Mouse (Mus musculus) Patski (cell line): ENCODE data around the gene Palm2. TPM values are rescaled to one million over a fixed set of nuclear protein-coding genes. Genes with fewer than 3 reads are reported as not detected.
A peak's percentile ranks its signal among the peaks of the same experiment; 100 is the strongest.

Experiments
- ATAC-seq: fragments of 100-300 bp; one replicate; pipeline ENCODE4 v1.8.0; 2021
- CTCF ChIA-PET: fragments of 350-600 bp; sonication (Branson Sonifier 250); formaldehyde crosslinking; loops from one replicate; lab custom pipeline; 2022; ENCODE audit warnings: inconsistent platforms; lab: Charles Lee
- POLR2A ChIA-PET: fragments of 350-600 bp; sonication (Branson Sonifier 250); formaldehyde crosslinking; loops from one replicate; lab custom pipeline; 2022; ENCODE audit warnings: antibody characterized with exemption, inconsistent platforms; lab: Charles Lee
- DNase-seq: peaks from one replicate; pipeline ENCODE4 v3.0.0-alpha.2; 2011; ENCODE audit warnings: low read depth, low spot score
- H3K27me3 ChIP-seq: fragments of 371-371 bp; one replicate; pipeline ENCODE4 v1.5.1; 2021
- CTCF ChIP-seq: fragments of 100-300 bp; IDR thresholded peaks from one replicate; pipeline ENCODE4 v1.5.1; 2021
- in situ Hi-C: fragments of 300-500 bp; cut with MboI; formaldehyde crosslinking; loops from 3 replicates; pipeline ENCODE4 v1.11.1; 2018; ENCODE audit warnings: low pct_unique_long_range_greater_than_20kb, mixed read lengths
- polyA plus RNA-seq: library from polyadenylated mRNA; unstranded; gene quantifications from one replicate; pipeline ENCODE4 v1.2.3, GENCODE M21; 2021

Palm2 gene
- polyA plus RNA-seq, 1 experiment from 2014 or later, result 0.71 TPM

- in situ Hi-C loops, result no loop called here
- ChIA-PET CTCF (interaction anchor here (1.3 kb wide), 1 partner anchor 47 kb away, joined by 4 read pairs; no protein-coding TSS in a partner anchor), POLR2A (interaction anchor here (0.7 kb wide), 1 partner anchor 347 kb away, joined by 3 read pairs; no protein-coding TSS in a partner anchor)
- H3K27me3 ChIP-seq, result no peaks in the 10 kb centered on the region
- ATAC-seq, result peak; percentile 60
- DNase-seq, result no peak
- no peak for TF ChIP-seq CTCF
Measured at GRCm38 (mm10) chr4:57538029-57538688, 104.1 kb downstream of the Palm2 start.

GRCm38 (mm10) chr4:57543692-57544256 is 109.7 kb downstream of the Palm2 start:
- ChIA-PET CTCF (no interaction called here), POLR2A (no interaction called here)
- no peaks in the 10 kb centered on the region for H3K27me3 ChIP-seq
- no peak for TF ChIP-seq CTCF
- ATAC-seq, result peak; percentile 21
- peak; percentile 81 for DNase-seq
- in situ Hi-C loops, result no loop called here

- TF ChIP-seq CTCF, result no peak
- CTCF ChIA-PET, result no interaction called here
- ATAC-seq (no peak), DNase-seq (no peak)
- in situ Hi-C loops, result no loop called here
- H3K27me3 ChIP-seq, result no peaks in the 10 kb centered on the region
- POLR2A ChIA-PET, result no interaction called here
Measured at GRCm38 (mm10) chr4:57547785-57548184, 113.7 kb downstream of the Palm2 start.

DNA sequence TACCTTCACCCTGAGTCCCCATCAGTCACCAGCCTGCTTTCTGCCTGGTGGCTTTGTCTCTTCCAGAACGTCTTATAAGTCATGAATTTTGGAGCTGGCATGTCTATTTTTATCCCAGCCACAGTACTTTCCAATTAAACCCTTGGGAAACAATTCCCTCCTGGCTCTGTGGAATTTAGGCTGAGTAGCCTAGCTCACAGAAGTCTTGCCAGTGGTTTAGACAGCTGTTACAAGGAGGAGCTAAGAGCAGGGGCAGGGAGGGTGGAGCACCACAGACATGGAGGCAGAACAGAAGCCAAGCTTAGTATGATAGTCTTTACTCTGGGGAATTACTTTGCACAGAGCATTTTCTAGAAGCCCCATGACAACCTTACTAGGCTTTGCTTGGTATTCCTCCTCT is 116.2 kb downstream of the Palm2 start:
- no peak for TF ChIP-seq CTCF
- no peak for DNase-seq
- ChIA-PET POLR2A (interaction anchor here (1.7 kb wide), 1 partner anchor 15 kb away, joined by 3 read pairs; no protein-coding TSS in a partner anchor), CTCF (no interaction called here)
- in situ Hi-C loops, result no loop called here
- H3K27me3 ChIP-seq, result no peaks in the 10 kb centered on the region
- peak; percentile 35 for ATAC-seq

GRCm38 (mm10) chr4:57557102-57557501 is 123.1 kb downstream of the Palm2 start:
- no peak for TF ChIP-seq CTCF
- ATAC-seq (no peak), DNase-seq (no peak)
- CTCF ChIA-PET, result no interaction called here
- H3K27me3 ChIP-seq, result no peaks in the 10 kb centered on the region
- in situ Hi-C loops, result no loop called here
- POLR2A ChIA-PET, result no interaction called here

GRCm38 (mm10) chr4:57559438-57559837 is 125.4 kb downstream of the Palm2 start:
- no peaks in the 10 kb centered on the region for H3K27me3 ChIP-seq
- TF ChIP-seq CTCF, result no peak
- DNase-seq (no peak), ATAC-seq (no peak)
- ChIA-PET CTCF (no interaction called here), POLR2A (interaction anchor here (1.3 kb wide), 1 partner anchor 10 kb away, joined by 3 read pairs; no protein-coding TSS in a partner anchor)
- in situ Hi-C loops, result no loop called here

DNA sequence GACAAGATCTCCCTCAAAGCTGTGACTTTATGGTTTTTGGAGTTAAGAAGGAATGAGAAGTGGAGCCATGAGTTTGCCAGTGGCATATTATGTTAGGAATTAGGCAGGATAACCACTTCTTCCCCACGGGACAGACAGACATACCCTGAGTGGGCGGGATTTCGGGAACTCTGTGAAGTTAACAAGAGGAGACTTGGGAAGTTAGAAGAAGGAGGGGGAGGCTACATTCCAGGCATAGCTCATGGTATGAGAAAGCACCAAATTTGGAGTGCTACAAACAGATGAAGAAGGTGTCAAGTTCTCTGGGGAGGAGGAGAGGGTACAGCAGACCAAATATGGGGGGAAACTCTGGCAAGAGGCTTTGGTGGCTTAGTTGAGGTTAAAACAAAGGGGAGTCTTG is 126.0 kb downstream of the Palm2 start:
- in situ Hi-C loops, result no loop called here
- POLR2A ChIA-PET, result interaction anchor here (1.3 kb wide), 1 partner anchor 10 kb away, joined by 3 read pairs; no protein-coding TSS in a partner anchor
- no peak for TF ChIP-seq CTCF
- ATAC-seq, result peak; percentile 60
- no peaks in the 10 kb centered on the region for H3K27me3 ChIP-seq
- CTCF ChIA-PET, result no interaction called here
- DNase-seq, result no peak

DNA sequence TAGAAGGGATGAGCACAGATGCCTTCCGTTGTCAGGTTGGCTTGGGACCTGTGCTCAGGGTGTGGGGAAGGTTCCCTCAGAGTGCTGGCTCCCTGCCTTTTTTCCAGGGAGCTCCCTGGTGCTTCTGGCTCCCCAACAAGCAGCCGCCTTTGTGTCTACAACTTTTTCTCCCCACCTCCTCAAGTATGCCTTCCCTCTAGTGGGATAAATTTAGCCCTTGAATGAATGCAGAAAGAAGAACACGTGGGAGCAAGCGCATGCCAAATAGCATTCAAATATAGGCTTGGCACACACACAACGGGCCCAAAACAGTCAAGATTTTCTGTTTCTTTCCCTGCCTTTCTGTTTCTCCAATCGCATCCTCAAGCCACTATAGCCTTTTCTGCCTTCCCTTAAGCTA is 127.0 kb downstream of the Palm2 start:
- no peak for ATAC-seq
- no peak for TF ChIP-seq CTCF
- H3K27me3 ChIP-seq, result no peaks in the 10 kb centered on the region
- POLR2A ChIA-PET, result no interaction called here
- CTCF ChIA-PET, result no interaction called here
- DNase-seq, result no peak
- in situ Hi-C loops, result no loop called here

DNA sequence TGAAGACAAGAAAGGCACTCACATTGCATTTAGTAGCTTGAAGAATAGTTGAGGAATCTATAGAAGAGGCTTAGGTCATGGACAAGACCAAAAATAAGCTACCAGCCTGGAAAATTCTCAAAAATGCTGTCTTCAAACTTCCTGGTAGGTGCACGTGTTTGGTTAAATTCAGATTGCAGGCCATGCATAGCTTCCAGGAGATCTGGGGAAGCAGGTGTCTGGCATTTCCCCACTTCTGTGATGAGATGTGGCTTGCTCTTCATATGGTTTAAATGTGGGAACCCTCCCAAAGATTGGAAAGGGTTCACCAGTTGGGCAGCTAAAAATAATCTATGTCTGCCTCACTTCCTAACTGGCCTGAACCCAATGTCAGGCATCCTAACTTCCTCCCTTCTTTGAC is 131.2 kb downstream of the Palm2 start:
- no peaks in the 10 kb centered on the region for H3K27me3 ChIP-seq
- CTCF ChIA-PET, result interaction anchor here (1.2 to 1.6 kb wide), 5 partner anchors 17 to 114 kb away, joined by 3 to 7 read pairs (median 4); no protein-coding TSS in a partner anchor
- no peak for TF ChIP-seq CTCF
- POLR2A ChIA-PET, result interaction anchor here (0.5 to 0.8 kb wide), 2 partner anchors 16 to 177 kb away, joined by 3 read pairs; no protein-coding TSS in a partner anchor
- DNase-seq (no peak), ATAC-seq (no peak)
- in situ Hi-C loops, result no loop called here

DNA sequence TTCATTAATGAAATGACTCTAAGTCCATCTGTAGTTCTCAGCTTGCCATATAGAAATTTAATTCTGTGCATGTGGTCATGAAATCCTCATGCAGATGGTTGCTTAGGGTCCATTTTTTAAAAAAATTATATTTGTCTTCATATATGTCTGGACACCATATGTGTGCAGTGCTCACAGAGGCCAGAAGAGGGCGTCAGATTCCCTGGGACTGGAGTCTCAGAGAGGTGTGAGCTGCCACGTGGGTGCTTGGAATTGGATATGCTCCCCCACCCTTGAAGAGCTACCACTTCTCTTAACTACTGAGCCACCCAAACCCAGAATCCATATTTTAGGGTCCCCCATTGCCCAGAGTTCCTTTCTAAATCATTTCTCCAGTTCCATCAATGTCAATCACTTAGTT is 131.8 kb downstream of the Palm2 start:
- CTCF ChIA-PET, result interaction anchor here (1.2 to 1.5 kb wide), 4 partner anchors 17 to 61 kb away, joined by 3 to 7 read pairs (median 4); no protein-coding TSS in a partner anchor
- TF ChIP-seq CTCF, result peak; percentile 40
- no peak for ATAC-seq

More for the DNA sequence above, 131.8 kb downstream of the Palm2 start:
- H3K27me3 ChIP-seq, result no peaks in the 10 kb centered on the region
- POLR2A ChIA-PET, result interaction anchor here (0.5 kb wide), 1 partner anchor 178 kb away, joined by 3 read pairs; no protein-coding TSS in a partner anchor
- no peak for DNase-seq
- in situ Hi-C loops, result no loop called here
